Mouse (Mus musculus) left cerebral cortex, postnatal 4 days (tissue): ENCODE measurements around the gene Kif12. TPM values are rescaled to one million over a fixed set of nuclear protein-coding genes. Genes with fewer than 3 reads are reported as not detected.
A peak's percentile ranks its signal among the peaks of the same experiment; 100 is the strongest.

Experiments used
- DNase-seq: peaks from one replicate; pipeline ENCODE4 v3.0.0-alpha.2; 2022
- intact Hi-C: fragments of 180-260 bp; cut with DNase I; formaldehyde crosslinking; loops from one replicate; pipeline ENCODE4 v1.15.1; 2025
- total RNA-seq, 2 experiments: library from RNA; stranded (reverse); gene quantifications; 2 replicates each; pipeline ENCODE4 v1.2.3; 2021

Gene Kif12
- total RNA-seq, 2 experiments from 2014 or later = not detected

- intact Hi-C loops = no loop called here
- peak; percentile 94 for DNase-seq
Measured at GRCm38 (mm10) chr4:63158961-63159592, 12.9 kb downstream of the Kif12 start.

- intact Hi-C loops = no loop called here
- no peak for DNase-seq
Measured at GRCm38 (mm10) chr4:63158192-63158591, 13.7 kb downstream of the Kif12 start.

GRCm38 (mm10) chr4:63156726-63157634 is 15.0 kb downstream of the Kif12 start:
- DNase-seq = no peak
- intact Hi-C loops = no loop called here

GRCm38 (mm10) chr4:63155596-63155995 is 16.3 kb downstream of the Kif12 start:
- intact Hi-C loops = no loop called here
- DNase-seq = no peak

GRCm38 (mm10) chr4:63154699-63155098 is 17.2 kb downstream of the Kif12 start, which contains the start of gene Ambp:
TSS of gene Ambp (minus strand) at chr4:63154799.
- intact Hi-C loops = no loop called here
- DNase-seq = no peak

- intact Hi-C loops = no loop called here
Measured at GRCm38 (mm10) chr4:63154028-63154427, 17.9 kb downstream of the Kif12 start.

GRCm38 (mm10) chr4:63151127-63151526 is 20.8 kb downstream of the Kif12 start:
- intact Hi-C loops = no loop called here
- peak; percentile 16 for DNase-seq

More at GRCm38 (mm10) chr4:63154028-63154427, 17.9 kb downstream of the Kif12 start:
- no peak for DNase-seq

GRCm38 (mm10) chr4:63147268-63147667 is 24.7 kb downstream of the Kif12 start:
- intact Hi-C loops = no loop called here
- DNase-seq = no peak

- no peak for DNase-seq
- intact Hi-C loops = loop anchor here (10.0 kb wide), 1 partner anchor 565 kb away; no protein-coding TSS in a partner anchor
Measured at GRCm38 (mm10) chr4:63129891-63130624, 41.9 kb downstream of the Kif12 start.

GRCm38 (mm10) chr4:63124861-63125466 is 47.0 kb downstream of the Kif12 start:
- peak; percentile 24 for DNase-seq
- intact Hi-C loops = loop anchor here (5.0 kb wide), 1 partner anchor 238 kb away; no protein-coding TSS in a partner anchor

GRCm38 (mm10) chr4:63118639-63119437 is 53.1 kb downstream of the Kif12 start:
- peak; percentile 87 for DNase-seq
- intact Hi-C loops = loop anchor here (5.0 to 10.0 kb wide), 2 partner anchors 174 to 337 kb away; no protein-coding TSS in a partner anchor

Other genes with a start within 250 kb of the Kif12 start
- 10 to 100 TPM; 13.8 to 16.3 TPM for gene Zfp618, start 206.6 kb downstream of the Kif12 start, total RNA-seq
- gene Ambp, start 17.3 kb downstream of the Kif12 start, total RNA-seq = not detected
- 1 to 10 TPM; 2.5 to 3.1 TPM for gene Col27a1, start 41.9 kb upstream of the Kif12 start, total RNA-seq
- not detected for gene Orm1, start 172.4 kb upstream of the Kif12 start, total RNA-seq
- not detected for gene Orm3, start 184.0 kb upstream of the Kif12 start, total RNA-seq
- gene Orm2, start 190.3 kb upstream of the Kif12 start, total RNA-seq = not detected
- 1 to 10 TPM; 6.1 to 6.9 TPM for gene Akna, start 231.2 kb upstream of the Kif12 start, total RNA-seq